Mouse (Mus musculus) adrenal gland, postnatal 14 days (tissue): Measurements from ENCODE around the gene Knstrn. TPM values are rescaled to one million over a fixed set of nuclear protein-coding genes. Genes with fewer than 3 reads are reported as not detected.

Source experiments
- DNase-seq: peaks from one replicate; pipeline ENCODE4 v3.0.0; 2021; ENCODE audit warnings: mixed read lengths
- total RNA-seq: library from RNA; stranded (reverse); gene quantifications from 2 replicates; pipeline ENCODE4 v1.2.3, GENCODE M21; 2021

Knstrn gene
- total RNA-seq, 1 experiment from 2014 or later = 17.8 TPM

GRCm38 (mm10) chr2:118790551-118791525, 23.0 kb upstream of the Knstrn start:
- DNase-seq = peak; percentile 86

- DNase-seq = no peak
These were observed 22.1 kb upstream of the Knstrn start for GRCm38 (mm10) chr2:118791591-118792258.

- DNase-seq = no peak
These were observed 21.6 kb upstream of the Knstrn start for GRCm38 (mm10) chr2:118792259-118792613.

GRCm38 (mm10) chr2:118793636-118794035, 20.2 kb upstream of the Knstrn start:
- DNase-seq = no peak

- DNase-seq = no peak
These were observed 11.2 kb upstream of the Knstrn start for GRCm38 (mm10) chr2:118802542-118803118.

GRCm38 (mm10) chr2:118804474-118804873, 9.3 kb upstream of the Knstrn start:
- DNase-seq = no peak

GRCm38 (mm10) chr2:118805137-118805536, 8.7 kb upstream of the Knstrn start:
- no peak for DNase-seq

- DNase-seq = no peak
These were observed 8.0 kb upstream of the Knstrn start for GRCm38 (mm10) chr2:118805756-118806155.

GRCm38 (mm10) chr2:118806860-118807259, 6.9 kb upstream of the Knstrn start:
- DNase-seq = peak; percentile 62

GRCm38 (mm10) chr2:118810861-118811260, 2.9 kb upstream of the Knstrn start:
- no peak for DNase-seq

- DNase-seq = no peak
These were observed 1.1 kb upstream of the Knstrn start for GRCm38 (mm10) chr2:118812724-118813123.

GRCm38 (mm10) chr2:118822800-118823199, 9.0 kb downstream of the Knstrn start:
- DNase-seq = no peak

- DNase-seq = no peak
These were observed 10.6 kb downstream of the Knstrn start for GRCm38 (mm10) chr2:118824396-118824795.

- no peak for DNase-seq
These were observed 15.3 kb downstream of the Knstrn start for GRCm38 (mm10) chr2:118829096-118829495.

- DNase-seq = no peak
These were observed 20.3 kb downstream of the Knstrn start for GRCm38 (mm10) chr2:118834061-118834460.

GRCm38 (mm10) chr2:118835115-118835514, 21.3 kb downstream of the Knstrn start:
- DNase-seq = no peak

GRCm38 (mm10) chr2:118838330-118838729, 24.5 kb downstream of the Knstrn start:
- DNase-seq = no peak

- no peak for DNase-seq
These were observed 27.4 kb downstream of the Knstrn start for GRCm38 (mm10) chr2:118841186-118841585.

GRCm38 (mm10) chr2:118841774-118842173, 28.0 kb downstream of the Knstrn start:
- DNase-seq = peak; percentile 74

- DNase-seq = no peak
These were observed 30.6 kb downstream of the Knstrn start for GRCm38 (mm10) chr2:118844427-118844826.

GRCm38 (mm10) chr2:118846246-118846645, 32.4 kb downstream of the Knstrn start:
- peak; percentile 22 for DNase-seq

- no peak for DNase-seq
These were observed 38.0 kb downstream of the Knstrn start for GRCm38 (mm10) chr2:118851756-118852155.
